12 mouse cellular contexts compared by ENCODE assay signal in genomic region chr2:164969348-164969781, GRCm38 (mm10). TPM values are rescaled to one million over a fixed set of nuclear protein-coding genes. Genes with fewer than 3 reads are reported as not detected.
DNase-seq lines count a peak whose midpoint lies in the region; ATAC-seq and TF ChIP-seq lines count a peak whose summit lies in the region.
"Had no signal": no experiment of that assay in that cellular context is flagged by ENCODE, and none has a peak within 500 bp of the region (broad histone marks: within the 10 kb centered on the region; RNA-seq: fewer than 3 reads in every experiment).

No protein-coding gene starts in this region.

- peaks cover 29% of the 10 kb centered on the region for H3K27me3 ChIP-seq in hindbrain, postnatal 0 days (ENCODE audit: insufficient read depth, low read length)
- H3K27me3 ChIP-seq in neural tube, embryonic 15.5 days (replicated peaks), result peaks cover 38% of the 10 kb centered on the region

- H3K4me1 ChIP-seq in hindbrain, postnatal 0 days (ENCODE audit: insufficient read depth, low read length), result 0 out of 2 replicates have a peak, but pooled peaks cover 15% of the 10 kb centered on the region
- peaks cover 65% of the 10 kb centered on the region for H3K4me1 ChIP-seq in neural tube, embryonic 15.5 days

- WGBS in hindbrain, postnatal 0 days, result under 1% methylated on average over 21 of the region's 21 CpGs
- WGBS in neural tube, embryonic 15.5 days, result under 1% methylated on average over 21 of the region's 21 CpGs

- no peaks in the 10 kb centered on the region for H3K36me3 ChIP-seq in hindbrain, postnatal 0 days (ENCODE audit: insufficient read depth, low read length)
- no peaks in the 10 kb centered on the region for H3K36me3 ChIP-seq in neural tube, embryonic 15.5 days
- H3K36me3 ChIP-seq: embryonic facial prominence, embryonic 15.5 days had no signal

- DNase-seq in left cerebral cortex, adult 18-20 months (ENCODE audit: low spot score in 2 of 2), result peak; percentile 58 to 68
- DNase-seq in left cerebral cortex, adult 9 months (ENCODE audit: low spot score in 2 of 2), result no peak
- DNase-seq in cerebellum, postnatal 25 days, result peak; percentile 64 to 78
- no peak for DNase-seq in hindbrain, postnatal 0 days (ENCODE audit: low spot score)
- no peak for DNase-seq in spleen, adult 12 weeks (ENCODE audit: low spot score)
- DNase-seq in gastrocnemius, postnatal 36 days, result no peak
- no peak for DNase-seq in frontal cortex, adult 2 months (ENCODE audit: extremely low spot score in 1 of 2, low spot score in 1 of 2)
- DNase-seq: heart, postnatal 36 days; kidney, postnatal 14 days had no signal

- H3K27ac ChIP-seq in hindbrain, postnatal 0 days, result peak overlapping the region; percentile 89
- H3K27ac ChIP-seq in neural tube, embryonic 15.5 days (replicated peaks), result peak overlapping the region; percentile 92
- H3K27ac ChIP-seq: embryonic facial prominence, embryonic 15.5 days; macrophage had no signal

- intact Hi-C loops in gastrocnemius, postnatal 36 days (cut with DNase I), result no loop called here

- H3K4me3 ChIP-seq in hindbrain, postnatal 0 days (ENCODE audit: low read length), result peak overlapping the region; percentile 62
- peak overlapping the region; percentile 68 for H3K4me3 ChIP-seq in neural tube, embryonic 15.5 days (replicated peaks)

- H3K9ac ChIP-seq in hindbrain, postnatal 0 days (replicated peaks; ENCODE audit: low read length), result peak overlapping the region; percentile 72
- H3K9ac ChIP-seq in neural tube, embryonic 15.5 days (replicated peaks), result peak overlapping the region; percentile 81
- H3K9ac ChIP-seq: embryonic facial prominence, embryonic 15.5 days had no signal

- 0 out of 2 replicates have a peak, but pooled peaks have one; percentile 6 for TF ChIP-seq CTCF in hindbrain, postnatal 0 days (IDR thresholded peaks at IDR 0.05; ENCODE audit: low read depth)

- peak overlapping the region; percentile 61 for H3K4me2 ChIP-seq in hindbrain, postnatal 0 days (ENCODE audit: low read depth, low read length)
- H3K4me2 ChIP-seq in neural tube, embryonic 15.5 days, result peak overlapping the region; percentile 78

- ATAC-seq in hindbrain, postnatal 0 days, result no peak
- no peak for ATAC-seq in neural tube, embryonic 15.5 days (ENCODE audit: low FRiP score)

- H3K9me3 ChIP-seq in hindbrain, postnatal 0 days (ENCODE audit: low read length), result no peaks in the 10 kb centered on the region
- no peaks in the 10 kb centered on the region for H3K9me3 ChIP-seq in neural tube, embryonic 15.5 days (replicated peaks)
- H3K9me3 ChIP-seq: embryonic facial prominence, embryonic 15.5 days had no signal

RNA-seq across cellular contexts. Expression of gene Slc12a5, which starts 8.8 kb away (rescaled TPM):
- 100 to 1,000 TPM; 538 to 565 TPM for total RNA-seq in left cerebral cortex, adult 18-20 months (2021)
- 257 TPM in 2 replicates for total RNA-seq in hindbrain, postnatal 0 days (2014; rRNA removed)
- polyA plus RNA-seq in hindbrain, postnatal 0 days (2015; fragmentation: Nextera tagmentation; extraction: Ambion mirVana), result 67.1 and 71.0 TPM in 2 replicates
- 53.6 and 61.8 TPM in 2 replicates for polyA plus RNA-seq in neural tube, embryonic 15.5 days (2015; fragmentation: Nextera tagmentation; extraction: Ambion mirVana)
- total RNA-seq in gastrocnemius, postnatal 36 days (2021), result under 1 TPM; 0.25 to 0.36 TPM
- polyA plus RNA-seq in frontal cortex, adult 2 months (2012; rRNA removed), result 345 and 356 TPM in 2 replicates
- polyA plus RNA-seq: macrophage had no signal

RNA-seq across cellular contexts. Expression of gene Mmp9, which starts 28.8 kb away (rescaled TPM):
- total RNA-seq in left cerebral cortex, adult 18-20 months (2021), result 1 to 10 TPM; 2.0 to 2.1 TPM
- total RNA-seq in hindbrain, postnatal 0 days (2014; rRNA removed), result 8.8 and 14.4 TPM in 2 replicates
- 6.7 and 7.1 TPM in 2 replicates for polyA plus RNA-seq in hindbrain, postnatal 0 days (2015; fragmentation: Nextera tagmentation; extraction: Ambion mirVana)
- 23.8 and 25.6 TPM in 2 replicates for polyA plus RNA-seq in neural tube, embryonic 15.5 days (2015; fragmentation: Nextera tagmentation; extraction: Ambion mirVana)
- total RNA-seq in gastrocnemius, postnatal 36 days (2021), result under 1 TPM; 0.38 to 0.62 TPM
- polyA plus RNA-seq in frontal cortex, adult 2 months (2012; rRNA removed), result 1.2 and 1.3 TPM in 2 replicates

RNA-seq across cellular contexts. Expression of gene Zfp335, which starts 57.8 kb away (rescaled TPM):
- total RNA-seq in left cerebral cortex, adult 18-20 months (2021), result 10 to 100 TPM; 25.0 to 25.1 TPM
- total RNA-seq in hindbrain, postnatal 0 days (2014; rRNA removed), result 26.5 and 28.3 TPM in 2 replicates
- 9.0 and 9.2 TPM in 2 replicates for polyA plus RNA-seq in hindbrain, postnatal 0 days (2015; fragmentation: Nextera tagmentation; extraction: Ambion mirVana)
- 13.3 and 13.8 TPM in 2 replicates for polyA plus RNA-seq in neural tube, embryonic 15.5 days (2015; fragmentation: Nextera tagmentation; extraction: Ambion mirVana)
- 1 to 10 TPM; 8.8 to 9.3 TPM for total RNA-seq in gastrocnemius, postnatal 36 days (2021)
- 31.6 and 34.6 TPM in 2 replicates for polyA plus RNA-seq in frontal cortex, adult 2 months (2012; rRNA removed)

Comparison
In these comparisons a context has a peak if more than half of its experiments do, and no peak if none do; other contexts are left out.
1. DNase-seq: peak in left cerebral cortex, adult 18-20 months (2 of 2) and cerebellum, postnatal 25 days (2 of 2); none in left cerebral cortex, adult 9 months (0 of 2), hindbrain, postnatal 0 days (single experiment), spleen, adult 12 weeks (single experiment), gastrocnemius, postnatal 36 days (0 of 2) and frontal cortex, adult 2 months (0 of 2).
2. RNA of gene Slc12a5, which starts 8.8 kb away (total RNA-seq): 538 to 565 TPM in left cerebral cortex, adult 18-20 months and 257 TPM in hindbrain, postnatal 0 days; 0.25 to 0.36 TPM in gastrocnemius, postnatal 36 days; every median in the first group is over 100 times any median in the second.